Mouse (Mus musculus) G1E (cell line): Measurements from ENCODE around the gene Mpdu1. TPM values are rescaled to one million over a fixed set of nuclear protein-coding genes. Genes with fewer than 3 reads are reported as not detected.

Experiments used
- ATAC-seq: 2 replicates; pipeline ENCODE4 v1.8.0; 2016; ENCODE audit warnings: mild to moderate bottlenecking; ENCODE audit not compliant: insufficient number of reproducible peaks, poor library complexity, low FRiP score, severe bottlenecking; ENCODE audit errors: extremely low read depth
- DNase-seq: peaks from one replicate; pipeline ENCODE4 v3.0.0; 2012; ENCODE audit warnings: low spot score
- H3K27me3 ChIP-seq: 2 replicates; pipeline ENCODE4 v1.6.1; 2012; ENCODE audit warnings: mild to moderate bottlenecking, low read length, inconsistent platforms; ENCODE audit not compliant: insufficient read depth
- H3K36me3 ChIP-seq: replicated peaks from 2 replicates; pipeline ENCODE3; 2012; ENCODE audit warnings: mild to moderate bottlenecking, inconsistent platforms
- H3K4me1 ChIP-seq: 2 replicates; pipeline ENCODE4 v1.6.1; 2012; ENCODE audit warnings: low read depth, low read length, inconsistent platforms, mixed read lengths; ENCODE audit not compliant: insufficient read depth
- H3K4me3 ChIP-seq: 2 replicates; pipeline ENCODE4 v1.5.1; 2012; ENCODE audit warnings: low read depth, mild to moderate bottlenecking, inconsistent platforms, low read length, moderate library complexity, mixed read lengths
- H3K9me3 ChIP-seq: replicated peaks from 2 replicates; pipeline ENCODE4 v1.6.1; 2012; ENCODE audit warnings: inconsistent platforms
- CTCF ChIP-seq: IDR thresholded peaks from 2 replicates; pipeline ENCODE4 v1.5.1; 2012; ENCODE audit warnings: low read depth, low read length, inconsistent platforms, mixed read lengths
- GATA1 ChIP-seq: IDR thresholded peaks from 2 replicates; pipeline ENCODE4 v1.6.1; 2012; ENCODE audit warnings: borderline replicate concordance, low read length, inconsistent platforms, mixed read lengths
- GATA2 ChIP-seq: IDR thresholded peaks from 2 replicates; pipeline ENCODE4 v1.6.1; 2012; ENCODE audit warnings: low read depth, low read length, inconsistent platforms, borderline replicate concordance
- POLR2AphosphoS5 ChIP-seq: IDR thresholded peaks from 2 replicates; pipeline ENCODE4 v1.6.1; 2012; ENCODE audit warnings: low read depth, low read length, inconsistent platforms; ENCODE audit not compliant: insufficient replicate concordance
- TAL1 ChIP-seq: conservative IDR thresholded peaks from 2 replicates; pipeline ENCODE4 v1.6.1; 2012; ENCODE audit warnings: low read depth, low read length, inconsistent platforms, mixed read lengths
- polyA plus RNA-seq: library from polyadenylated mRNA; stranded (reverse); fragments of >175 nt; gene quantifications from 2 replicates; pipeline ENCODE4 v1.2.3, GENCODE M21; 2012
- total RNA-seq, 2 experiments: library from RNA; stranded (forward) in 1 of 2; stranded (reverse) in 1 of 2; fragments of 200-1000 nt in 1 of 2; fragments of >200 nt in 1 of 2; fragmentation: Nextera tagmentation in 1 of 2; gene quantifications; 2 replicates each; pipeline ENCODE4 v1.2.3; 2014 to 2017

The Mpdu1 gene
- total and polyA plus RNA-seq, 3 experiments = 24.9 to 43.4 (median 27.0) TPM

DNA sequence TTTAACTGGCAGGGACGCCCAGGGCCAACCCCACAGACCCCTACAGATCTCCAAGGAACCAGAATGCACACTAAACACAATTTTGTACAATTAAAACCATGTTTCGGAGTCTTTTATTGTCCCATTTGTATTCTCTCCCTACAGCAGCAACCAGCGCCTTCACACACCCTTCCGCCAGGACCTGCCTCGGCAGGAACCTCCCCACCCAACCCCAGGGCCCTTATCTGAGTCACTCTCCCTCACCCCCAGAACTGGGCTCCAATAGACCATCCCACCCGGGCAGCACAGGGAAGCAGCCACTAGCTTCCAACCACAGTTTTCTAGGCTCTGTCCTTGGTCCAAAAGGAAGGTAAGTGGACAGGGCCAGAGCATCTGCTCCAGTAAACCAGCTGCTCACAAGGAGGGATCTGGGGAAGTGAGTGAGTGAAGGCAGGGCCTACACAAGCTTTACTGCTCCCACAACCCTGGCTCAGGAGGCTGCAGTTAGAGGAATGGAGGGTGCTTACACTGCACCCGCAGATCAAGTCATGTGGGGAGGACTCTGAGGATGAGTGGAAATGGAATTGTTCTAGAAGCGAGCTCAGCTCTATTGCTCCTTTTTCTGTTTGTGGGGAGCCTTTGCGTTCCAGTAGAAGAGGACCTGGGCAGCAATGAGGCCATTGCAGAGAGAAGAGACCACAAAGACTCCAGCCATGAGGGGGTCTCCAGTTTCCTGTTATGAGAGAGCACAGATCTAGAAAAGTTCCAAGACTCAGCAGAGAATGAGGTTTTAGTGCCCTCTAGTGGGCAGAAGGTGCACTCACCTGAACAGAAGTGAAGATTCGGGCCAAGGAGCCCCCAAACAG lies 5.6 kb downstream of the Mpdu1 start:
- Histone ChIP-seq H3K27me3 (no peaks in the 10 kb centered on the region), H3K4me3 (no peak overlapping the region), H3K9me3 (no peaks in the 10 kb centered on the region), H3K36me3 (peaks cover 83% of the 10 kb centered on the region), H3K4me1 (peaks cover 68% of the 10 kb centered on the region)
- ATAC-seq (0 out of 2 replicates have a peak, but pooled peaks have one; percentile 25), DNase-seq (peak; percentile 48)
- TF ChIP-seq GATA2 (no peak), CTCF (peak; percentile 51), POLR2AphosphoS5 (no peak), GATA1 (no peak), TAL1 (no peak)

DNA sequence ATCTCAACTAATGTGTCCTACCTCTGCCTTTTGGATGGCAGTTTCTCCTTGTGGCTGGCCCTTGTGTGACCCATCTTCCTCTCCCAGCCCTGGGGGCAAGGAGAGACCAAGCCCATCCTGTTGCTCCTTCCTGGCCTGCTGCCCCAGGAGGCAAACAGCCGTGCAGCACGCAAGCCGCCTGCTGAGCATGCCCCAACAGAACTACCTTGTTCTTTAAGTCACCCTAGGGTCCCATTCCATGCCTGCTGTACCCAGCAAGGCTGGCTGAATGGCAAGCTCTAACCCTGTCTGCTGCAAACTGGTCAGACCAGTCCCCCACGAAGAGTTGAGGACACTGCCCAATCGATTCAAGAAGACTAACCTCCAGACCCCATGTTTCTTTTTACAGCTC lies 6.4 kb downstream of the Mpdu1 start:
- H3K36me3 ChIP-seq = peaks cover 91% of the 10 kb centered on the region
- H3K4me1 ChIP-seq = peaks cover 61% of the 10 kb centered on the region
- H3K27me3 ChIP-seq = no peaks in the 10 kb centered on the region
- ATAC-seq = no peak
- TF ChIP-seq GATA1 = no peak
- TF ChIP-seq TAL1 = no peak
- no peaks in the 10 kb centered on the region for H3K9me3 ChIP-seq
- DNase-seq = no peak
- no peak overlapping the region for H3K4me3 ChIP-seq

DNA sequence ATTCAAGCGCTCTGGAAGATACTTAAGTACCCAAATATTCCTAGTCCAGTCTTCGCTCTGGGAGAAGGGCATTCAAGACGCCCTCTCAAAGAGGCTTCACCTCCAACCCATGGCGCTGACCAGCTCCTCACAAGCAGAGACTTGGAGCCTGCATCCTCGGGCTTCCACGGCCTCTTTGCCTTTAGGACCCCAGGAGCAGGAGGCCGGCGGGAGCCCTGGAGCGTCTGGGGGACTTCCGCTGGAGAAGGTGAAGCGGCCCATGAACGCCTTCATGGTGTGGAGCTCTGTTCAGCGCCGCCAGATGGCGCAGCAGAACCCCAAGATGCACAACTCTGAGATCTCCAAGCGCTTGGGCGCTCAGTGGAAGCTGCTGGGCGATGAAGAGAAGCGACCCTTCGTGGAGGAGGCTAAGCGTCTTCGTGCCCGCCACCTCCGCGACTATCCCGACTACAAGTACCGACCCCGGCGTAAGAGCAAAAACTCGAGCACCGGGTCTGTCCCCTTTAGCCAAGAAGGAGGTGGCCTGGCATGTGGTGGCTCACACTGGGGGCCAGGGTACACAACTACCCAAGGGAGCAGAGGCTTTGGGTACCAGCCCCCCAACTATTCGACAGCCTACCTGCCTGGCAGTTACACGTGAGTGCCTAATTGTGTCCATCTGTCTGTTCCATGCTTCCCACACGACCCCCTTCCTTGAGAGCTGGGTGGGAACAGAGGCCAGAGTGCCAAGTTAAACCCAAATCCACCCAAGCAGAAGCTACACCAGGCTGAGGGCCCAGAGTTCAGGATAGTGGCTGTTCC lies 7.0 kb downstream of the Mpdu1 start, which contains the start of gene Sox15:
Gene Sox15, plus strand, starts transcription at position 51 of the 801 bp plus-strand sequence.
- no peak within 1 kb of the TSS for H3K4me3 ChIP-seq
- no peak for DNase-seq
- no peak for TF ChIP-seq POLR2AphosphoS5
- TF ChIP-seq GATA2 = no peak
- no peak for TF ChIP-seq GATA1
- TF ChIP-seq TAL1 = no peak
- TF ChIP-seq CTCF = no peak
- H3K27me3 ChIP-seq = no peaks in the 10 kb centered on the region
- H3K9me3 ChIP-seq = no peaks in the 10 kb centered on the region
- no peak for ATAC-seq
- peaks cover 94% of the 10 kb centered on the region for H3K36me3 ChIP-seq
- H3K4me1 ChIP-seq = peaks cover 59% of the 10 kb centered on the region

DNA sequence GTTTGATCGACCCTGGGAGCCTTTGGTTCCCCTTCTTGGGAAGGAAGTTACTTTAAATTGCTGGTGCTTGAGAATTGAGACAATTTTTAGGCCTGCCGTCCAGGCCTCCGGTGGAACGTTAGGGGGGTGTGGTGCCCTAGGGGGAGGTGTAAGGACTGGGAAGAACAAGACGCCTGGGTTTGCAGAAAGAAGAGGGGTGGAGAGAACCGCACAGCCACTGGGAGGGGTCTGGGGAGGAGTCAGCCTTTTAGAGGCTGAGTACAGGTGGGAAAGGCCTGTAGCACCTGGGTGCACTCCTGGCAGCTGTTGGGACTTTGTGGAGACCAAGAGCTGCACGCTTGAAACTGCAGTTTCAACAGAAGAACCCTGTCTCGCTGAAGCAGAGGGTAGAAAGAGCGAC lies 7.7 kb downstream of the Mpdu1 start:
- ATAC-seq = no peak
- Histone ChIP-seq H3K27me3 (no peaks in the 10 kb centered on the region), H3K9me3 (no peaks in the 10 kb centered on the region), H3K36me3 (peaks cover 96% of the 10 kb centered on the region), H3K4me1 (peaks cover 63% of the 10 kb centered on the region), H3K4me3 (no peak overlapping the region)
- TF ChIP-seq TAL1 (no peak), CTCF (no peak), POLR2AphosphoS5 (no peak), GATA2 (no peak), GATA1 (no peak)
- no peak for DNase-seq

DNA sequence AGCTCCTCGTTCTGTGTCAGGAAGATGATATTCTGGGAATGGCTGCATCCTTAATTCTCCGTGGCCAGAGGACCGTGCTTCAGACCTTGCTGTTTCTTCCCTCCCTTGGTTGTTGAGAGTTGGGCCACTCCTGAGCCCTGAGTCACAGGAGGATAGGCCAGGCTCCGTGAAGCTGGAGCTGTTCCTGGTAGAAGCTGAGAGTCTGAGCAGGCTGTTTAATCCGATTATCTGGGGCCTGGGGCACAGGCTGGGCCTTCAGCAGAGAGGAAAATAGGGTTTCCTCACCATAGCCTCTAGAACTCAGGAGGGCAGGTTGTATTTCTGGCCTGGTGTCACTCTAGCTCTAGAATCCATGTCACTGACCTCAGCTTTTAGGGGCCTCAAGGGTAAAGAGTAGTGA lies 9.0 kb downstream of the Mpdu1 start:
- no peak for DNase-seq
- peaks cover 98% of the 10 kb centered on the region for H3K36me3 ChIP-seq
- ATAC-seq = no peak
- H3K9me3 ChIP-seq = no peaks in the 10 kb centered on the region
- no peaks in the 10 kb centered on the region for H3K27me3 ChIP-seq
- TF ChIP-seq POLR2AphosphoS5 (no peak), CTCF (no peak)
- H3K4me1 ChIP-seq = peaks cover 56% of the 10 kb centered on the region
- no peak overlapping the region for H3K4me3 ChIP-seq

DNA sequence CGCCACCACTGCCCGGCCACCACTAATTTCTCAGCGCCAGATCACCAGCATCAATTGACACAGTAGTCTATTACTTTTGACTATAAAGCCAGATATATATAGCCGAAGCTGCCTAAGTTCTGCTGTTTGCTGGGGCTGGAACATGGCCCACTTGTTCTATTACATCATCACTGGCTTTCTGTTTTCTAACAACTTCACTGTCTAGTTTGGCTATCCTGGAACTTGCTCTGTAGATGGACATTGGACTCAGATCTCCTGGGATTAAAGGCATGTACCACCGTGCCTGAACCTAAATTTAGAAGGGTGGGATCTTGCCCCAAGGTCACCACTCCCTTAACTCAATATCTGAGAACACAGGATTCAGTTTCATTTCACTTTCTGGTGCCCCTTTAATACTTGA lies 16.6 kb downstream of the Mpdu1 start:
- Histone ChIP-seq H3K36me3 (peaks cover 95% of the 10 kb centered on the region), H3K4me3 (no peak overlapping the region), H3K27me3 (no peaks in the 10 kb centered on the region), H3K4me1 (peaks cover 9% of the 10 kb centered on the region), H3K9me3 (no peaks in the 10 kb centered on the region)
- DNase-seq (no peak), ATAC-seq (no peak)
- TF ChIP-seq POLR2AphosphoS5 (no peak), GATA2 (no peak), TAL1 (no peak), CTCF (no peak), GATA1 (no peak)

DNA sequence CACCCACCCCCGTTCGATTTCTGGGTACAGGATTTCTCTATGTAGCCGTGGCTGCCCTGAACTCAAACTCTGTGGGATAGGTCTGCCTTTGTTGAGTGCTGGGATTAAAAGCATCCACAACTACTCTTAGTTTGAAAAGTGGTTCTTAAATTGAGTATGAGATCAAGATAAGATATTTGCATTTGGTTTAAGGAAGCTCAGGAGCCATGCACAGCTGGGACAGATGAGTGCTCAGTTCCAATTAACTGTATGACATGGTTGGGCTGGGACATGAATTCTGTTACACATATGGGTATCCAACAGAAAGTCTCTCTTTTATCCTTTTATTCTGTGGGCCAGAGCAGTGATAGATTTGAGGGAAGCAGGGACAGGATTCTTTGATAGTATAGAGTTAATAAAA lies 27.0 kb downstream of the Mpdu1 start:
- Histone ChIP-seq H3K9me3 (no peaks in the 10 kb centered on the region), H3K27me3 (no peaks in the 10 kb centered on the region), H3K36me3 (peaks cover 43% of the 10 kb centered on the region), H3K4me3 (no peak overlapping the region), H3K4me1 (peaks cover 46% of the 10 kb centered on the region)
- TF ChIP-seq TAL1 (no peak), GATA2 (no peak), GATA1 (no peak), POLR2AphosphoS5 (no peak), CTCF (no peak)
- ATAC-seq (no peak), DNase-seq (no peak)
